Mouse (Mus musculus) G1E (cell line): ENCODE measurements around the gene Cdkal1.

ENCODE experiments used
- CTCF ChIP-seq: IDR thresholded peaks from 2 replicates; pipeline ENCODE4 v1.5.1; 2012; ENCODE audit warnings: low read depth, low read length, inconsistent platforms, mixed read lengths
- GATA1 ChIP-seq: IDR thresholded peaks from 2 replicates; pipeline ENCODE4 v1.6.1; 2012; ENCODE audit warnings: borderline replicate concordance, low read length, inconsistent platforms, mixed read lengths
- POLR2AphosphoS5 ChIP-seq: IDR thresholded peaks from 2 replicates; pipeline ENCODE4 v1.6.1; 2012; ENCODE audit warnings: low read depth, low read length, inconsistent platforms; ENCODE audit not compliant: insufficient replicate concordance

DNA sequence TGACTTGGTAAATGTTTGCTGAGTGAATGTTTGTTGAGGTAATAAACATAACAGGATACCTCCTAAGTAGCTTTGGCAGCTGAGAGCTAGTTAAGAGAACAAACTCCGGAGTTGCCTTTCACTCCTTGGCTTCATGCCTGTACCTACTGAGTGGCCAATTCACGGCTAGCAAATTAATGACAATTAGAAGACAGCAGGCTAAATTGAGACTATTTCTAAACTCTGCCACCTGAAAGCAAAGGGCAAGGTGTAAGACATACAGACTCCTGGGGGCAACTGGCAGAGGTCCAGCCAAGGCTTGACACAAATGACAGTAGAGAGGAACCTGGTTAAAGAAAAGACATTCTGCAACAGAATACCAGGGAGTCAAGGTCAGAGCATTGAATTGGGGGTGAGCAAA lies 457.0 kb downstream of the Cdkal1 start:
- no peak for TF ChIP-seq CTCF
- TF ChIP-seq POLR2AphosphoS5 = no peak
- no peak for TF ChIP-seq GATA1
